Mouse (Mus musculus): ENCODE measurements at regions not wholly inside any gene's neighbourhood (a gene's known extent, or its start where the extent isn't known, plus 50 kb on each side); places are given as distances from the start of the nearest gene placed in this dataset.
"Not testable (repeated sequence)": the region's sequence is repeated elsewhere in the genome, so short reads cannot be mapped to it uniquely, and the experiment has no call there.

- no peak for DNase-seq
Observed at GRCm38 (mm10) chr17:84844950-84845349, 54.4 kb upstream of the Lrpprc start.

GRCm38 (mm10) chr17:84846141-84846540, 55.6 kb upstream of the Lrpprc start:
- no peak for DNase-seq

DNA sequence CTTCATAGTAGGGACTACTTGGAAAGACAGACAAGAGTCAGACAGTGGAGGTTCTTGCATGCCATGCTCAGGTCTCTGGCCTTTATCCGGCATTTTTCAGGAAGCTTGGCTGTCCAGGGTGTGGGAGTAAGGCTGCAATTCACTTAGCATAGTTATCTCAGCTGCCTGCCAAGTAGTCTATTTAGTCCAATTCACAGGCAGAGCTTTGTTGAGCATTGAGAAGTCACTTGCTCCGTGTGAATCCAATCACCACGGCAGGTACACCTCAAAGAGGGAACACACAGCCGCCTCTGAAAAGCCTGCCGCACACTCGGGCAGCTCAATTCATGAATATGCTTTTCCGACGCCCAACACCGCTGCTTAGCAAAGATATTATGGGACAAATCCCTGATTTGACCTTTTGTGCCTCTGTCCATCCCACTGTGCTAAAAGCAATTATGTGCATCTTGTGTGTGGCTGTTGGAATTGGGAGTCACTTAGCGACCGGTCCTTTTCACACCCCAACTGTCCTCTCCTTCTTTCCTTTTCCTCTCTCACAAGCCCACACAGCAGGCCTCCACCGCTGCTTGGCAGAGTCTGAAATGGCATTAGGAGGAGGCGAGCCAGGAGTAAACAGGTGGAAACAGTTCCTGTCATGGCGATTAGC, 57.9 kb upstream of the Lrpprc start:
- peak in 1 of 2 experiments; percentile 12 for DNase-seq

DNA sequence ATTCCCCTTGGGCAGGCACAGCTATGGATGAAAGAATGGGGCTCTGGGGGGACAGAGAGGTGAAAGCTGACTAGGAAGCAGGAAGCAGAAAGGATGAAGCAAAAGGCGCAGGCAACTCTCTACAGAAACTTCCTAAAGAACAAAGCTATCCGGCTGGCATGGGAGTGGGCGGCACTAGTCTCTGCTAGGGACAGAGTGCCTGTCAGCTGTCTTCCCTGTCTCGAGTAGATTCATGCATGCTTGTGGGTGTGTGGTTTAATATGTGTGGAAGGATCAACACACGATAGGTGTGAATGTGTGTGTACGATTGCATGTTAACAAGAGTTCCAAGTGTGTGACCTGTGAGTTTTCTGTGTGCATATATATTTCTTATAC, 58.4 kb upstream of the Lrpprc start:
- no peak for DNase-seq

- DNase-seq, result no peak
Observed at GRCm38 (mm10) chr17:84850464-84850863, 59.9 kb upstream of the Lrpprc start.

DNA sequence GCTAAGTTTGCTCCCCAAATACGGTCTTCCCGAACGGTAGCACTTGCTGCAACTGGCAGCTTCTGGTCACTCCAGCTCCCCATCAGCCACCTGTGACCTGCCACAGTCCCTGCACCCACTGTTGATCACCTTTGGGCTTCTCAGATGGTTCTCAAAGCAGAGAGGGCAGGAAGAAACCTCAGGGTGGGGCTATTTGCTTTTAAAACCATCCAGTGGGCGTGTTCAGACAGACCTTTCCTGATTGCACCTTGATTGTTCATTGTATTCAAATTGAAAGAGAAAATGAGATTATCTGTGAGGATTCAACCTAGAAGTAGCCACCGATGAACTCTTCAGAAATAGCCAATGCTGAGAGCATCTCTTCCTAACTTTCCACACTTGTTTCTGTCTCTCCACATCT, 60.3 kb upstream of the Lrpprc start:
- DNase-seq, result no peak

DNA sequence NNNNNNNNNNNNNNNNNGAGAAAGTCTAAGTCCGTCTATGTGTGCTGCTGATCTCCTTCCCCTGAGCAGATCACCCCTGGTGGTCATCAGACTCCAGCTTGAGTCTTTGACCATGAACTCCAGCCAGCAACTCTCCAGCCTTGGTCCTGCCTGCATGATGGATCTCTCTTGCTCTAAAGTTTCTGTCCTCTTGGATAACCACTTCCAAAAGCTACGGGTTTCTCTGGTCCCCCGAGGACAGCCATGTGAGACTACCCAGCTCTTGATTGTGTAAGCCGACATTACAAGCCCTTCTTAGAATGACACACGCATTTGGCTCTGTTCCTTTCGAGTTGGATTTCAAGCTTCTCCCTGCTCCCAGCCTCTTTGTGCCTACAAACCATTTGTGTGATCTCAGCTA, 66.4 kb upstream of the Lrpprc start:
- no peak for DNase-seq

GRCm38 (mm10) chr17:84858830-84859229, 68.2 kb upstream of the Lrpprc start:
- DNase-seq, result no peak

DNA sequence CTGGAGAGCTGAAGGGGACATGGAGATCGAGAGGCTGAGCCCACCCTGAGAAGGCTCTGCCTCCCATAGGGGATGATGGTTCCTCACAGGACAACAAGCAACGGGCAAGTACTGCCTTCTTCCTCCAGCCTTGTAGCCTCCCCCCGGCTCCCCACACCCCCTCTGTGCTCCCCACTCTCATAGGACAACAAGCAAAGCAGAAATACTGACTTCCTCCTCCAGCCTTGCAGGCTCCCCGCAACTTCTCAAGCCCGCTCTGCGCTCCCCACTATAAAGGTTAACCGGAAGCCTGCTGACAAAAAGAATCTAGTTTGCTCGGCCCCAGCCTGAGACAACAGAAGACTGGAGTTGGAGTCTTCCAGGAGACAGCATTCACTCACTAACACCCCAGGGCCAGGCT, 69.3 kb upstream of the Lrpprc start:
- DNase-seq, result no peak

DNA sequence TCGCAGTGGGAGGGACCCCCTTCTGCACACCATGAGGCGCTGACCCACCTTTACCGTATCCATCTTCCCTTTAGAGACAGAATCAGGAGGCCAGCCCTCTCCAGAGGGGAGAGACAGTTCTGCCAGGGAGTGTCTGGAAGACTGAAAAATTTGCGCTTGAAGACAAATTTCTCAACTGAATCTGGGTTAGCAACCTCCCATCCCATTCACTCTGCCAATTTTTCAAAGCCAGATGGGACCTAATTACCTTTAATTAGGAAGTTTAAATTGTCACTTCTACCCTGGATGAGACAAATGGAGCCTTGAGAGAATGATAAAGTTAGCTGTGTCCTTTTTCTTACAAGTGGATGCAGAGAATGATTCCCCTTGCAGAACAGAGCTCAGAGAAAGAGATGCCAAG, 70.2 kb upstream of the Lrpprc start:
- no peak for DNase-seq

GRCm38 (mm10) chr17:84864231-84864630, 73.6 kb upstream of the Lrpprc start:
- DNase-seq, result not testable (repeated sequence)

- DNase-seq, result peak; percentile 40 to 49
Observed at GRCm38 (mm10) chr17:84865158-84865557, 74.6 kb upstream of the Lrpprc start.

DNA sequence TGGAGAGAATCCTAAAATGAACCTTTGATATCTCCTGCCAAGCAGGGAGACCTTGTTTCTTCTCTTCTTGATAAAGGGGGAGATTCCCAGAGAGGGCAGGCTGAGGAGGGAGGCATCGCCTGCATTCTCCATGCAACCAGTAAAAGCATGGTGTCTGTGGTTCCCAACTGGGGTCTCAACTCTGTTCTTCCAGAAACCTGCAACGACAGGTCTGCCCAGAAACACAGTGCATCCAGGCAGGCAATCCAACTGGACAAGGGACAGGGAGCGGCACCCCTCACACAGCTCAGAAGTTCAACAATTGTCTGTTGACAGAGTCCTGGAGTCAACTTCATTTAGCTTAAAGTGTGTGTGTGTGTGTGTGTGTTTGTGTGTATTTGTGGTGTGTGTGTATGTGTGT, 75.0 kb upstream of the Lrpprc start:
- DNase-seq, result no peak

DNA sequence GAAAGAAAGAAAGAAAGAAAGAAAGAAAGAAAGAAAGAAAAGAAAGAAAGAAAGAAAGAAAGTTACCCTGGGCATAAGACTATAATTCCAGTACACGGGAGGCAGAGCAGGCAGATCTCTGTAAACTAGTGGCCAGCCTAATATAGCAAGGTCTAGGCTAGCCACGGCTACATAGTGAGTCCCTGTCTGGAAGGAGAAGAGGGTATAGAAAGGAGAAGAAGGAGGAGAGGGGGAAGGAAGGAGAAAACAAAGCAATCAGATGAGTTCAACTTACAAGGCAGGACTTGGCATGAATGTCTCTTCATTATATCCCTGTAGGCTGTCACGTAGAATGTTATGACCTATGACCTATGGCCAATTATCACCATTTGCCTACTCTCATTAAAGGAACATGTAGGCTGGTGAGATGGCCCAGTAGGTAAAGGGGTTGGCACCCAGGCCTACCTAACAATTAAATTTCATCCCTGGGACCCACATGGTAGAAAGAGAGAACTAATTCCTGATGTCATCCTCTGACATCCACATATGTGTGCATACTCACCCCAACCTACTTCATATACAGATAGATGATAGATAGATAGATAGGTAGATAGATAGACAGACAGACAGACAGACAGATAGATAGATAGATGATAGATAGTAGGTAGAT, 78.6 kb upstream of the Lrpprc start:
- DNase-seq, result no peak

- peak; percentile 78 to 80 for DNase-seq
Observed at GRCm38 (mm10) chr17:84873554-84873953, 83.0 kb upstream of the Lrpprc start.

DNA sequence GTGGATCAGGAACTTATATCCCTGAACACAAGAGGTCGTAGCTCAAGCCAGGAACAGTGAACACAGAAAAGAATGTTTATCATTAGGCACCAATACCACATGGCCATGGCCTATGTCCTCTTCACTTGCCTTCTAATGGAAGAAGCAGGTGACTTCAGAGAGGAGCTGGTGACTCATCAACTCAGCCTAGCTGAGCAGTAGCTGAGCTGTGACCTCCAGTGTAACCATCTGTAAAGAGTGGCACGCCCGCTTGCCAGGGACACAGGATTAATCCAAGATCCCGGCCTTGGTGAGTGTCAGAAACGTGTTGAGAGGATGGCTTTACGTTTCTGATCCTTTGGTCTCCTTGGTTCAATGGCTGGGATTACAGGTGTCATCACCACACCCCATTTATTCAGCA, 82.0 kb upstream of the Ppm1b start:
- no peak for DNase-seq

DNA sequence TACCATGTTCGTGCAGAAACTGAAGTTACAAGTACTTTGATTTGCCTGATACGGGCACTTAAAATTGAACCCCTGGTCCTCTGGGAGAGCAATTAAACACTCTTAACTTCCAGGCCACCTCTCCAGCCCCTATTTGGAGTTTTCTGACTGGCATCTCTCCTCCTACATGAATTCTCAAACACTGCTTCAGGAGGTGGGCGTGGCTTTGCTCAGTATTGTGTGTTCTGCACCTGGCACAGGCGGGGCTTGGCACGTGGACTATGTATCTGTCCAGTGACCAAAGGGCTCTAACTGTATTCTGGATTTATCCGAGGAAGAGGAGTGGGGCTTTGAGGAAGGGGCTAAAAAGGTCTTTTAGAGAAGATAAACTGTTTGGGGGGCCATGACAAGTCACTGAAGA, 81.5 kb upstream of the Ppm1b start:
- DNase-seq, result no peak

DNA sequence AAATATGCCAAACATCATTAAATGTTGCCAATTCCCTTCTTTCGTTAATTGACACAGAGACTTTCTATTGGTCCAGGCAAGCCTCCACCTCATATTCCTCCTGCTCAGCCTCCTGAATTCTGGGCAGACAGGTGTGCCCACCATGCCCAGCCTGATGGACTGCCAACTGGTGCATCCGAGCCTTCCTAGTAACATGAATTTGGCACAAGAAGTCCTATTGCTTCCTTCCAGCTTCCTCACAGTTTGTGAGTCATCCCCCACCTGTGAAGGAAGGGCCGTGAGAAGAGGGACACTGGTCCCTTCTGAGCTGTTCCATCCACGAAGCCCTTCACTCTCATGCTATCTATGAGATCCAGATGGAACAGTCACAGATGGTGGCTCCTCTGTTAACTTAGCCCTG, 80.5 kb upstream of the Ppm1b start:
- DNase-seq, result peak; percentile 64 to 65

DNA sequence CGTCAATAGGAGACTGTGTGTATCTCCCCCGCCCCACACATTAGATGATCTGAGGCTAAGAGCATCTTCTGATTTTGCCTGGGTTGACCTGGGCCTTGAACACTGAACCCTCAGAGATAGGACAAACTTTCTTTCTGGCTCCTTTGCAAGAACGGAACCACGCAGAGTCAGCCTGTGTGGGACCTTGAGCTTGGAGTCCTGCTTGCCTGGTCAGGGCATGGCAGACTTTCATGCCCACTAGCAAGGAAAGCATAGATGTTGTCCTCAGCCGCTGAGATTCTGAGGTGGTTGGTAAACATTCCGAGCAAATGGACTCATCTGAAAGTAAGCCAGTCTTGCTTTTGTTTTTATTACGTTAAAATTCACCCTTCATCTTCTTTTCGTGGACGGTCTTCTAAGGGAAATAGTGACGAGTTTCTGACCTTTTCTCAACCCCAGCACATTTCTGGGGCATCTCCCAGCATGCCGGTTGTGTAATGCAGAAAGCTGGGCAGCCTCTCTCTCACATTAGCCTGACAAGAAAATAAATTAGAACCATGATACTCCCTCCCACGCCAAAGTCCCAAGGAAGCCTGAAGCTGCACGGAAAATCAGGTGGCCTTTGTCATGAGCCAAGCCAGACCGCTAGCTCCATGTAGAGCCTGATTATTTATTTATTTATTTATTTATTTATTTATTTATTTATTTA, 79.2 kb upstream of the Ppm1b start:
- DNase-seq, result peak; percentile 48 to 62

DNA sequence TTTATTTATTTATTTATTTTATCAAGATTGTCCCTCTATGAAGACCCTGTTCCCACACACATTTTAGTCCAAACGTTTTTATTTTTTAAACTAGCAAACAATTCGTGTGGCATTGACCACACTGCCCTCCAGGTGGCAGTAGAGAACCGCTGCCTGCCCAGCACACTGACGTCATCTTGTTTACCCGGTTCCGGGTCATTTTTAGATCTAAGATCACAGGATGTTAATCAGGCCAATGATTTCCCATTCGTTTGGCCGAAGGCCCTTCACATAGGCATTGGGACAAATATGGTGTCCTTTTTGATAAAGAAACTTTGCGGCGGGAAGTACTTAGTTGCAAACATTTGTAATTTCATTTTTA, 78.7 kb upstream of the Ppm1b start:
- DNase-seq, result peak; percentile 85 to 90

- no peak for DNase-seq
Observed at GRCm38 (mm10) chr17:84878316-84878715, 78.2 kb upstream of the Ppm1b start.

DNA sequence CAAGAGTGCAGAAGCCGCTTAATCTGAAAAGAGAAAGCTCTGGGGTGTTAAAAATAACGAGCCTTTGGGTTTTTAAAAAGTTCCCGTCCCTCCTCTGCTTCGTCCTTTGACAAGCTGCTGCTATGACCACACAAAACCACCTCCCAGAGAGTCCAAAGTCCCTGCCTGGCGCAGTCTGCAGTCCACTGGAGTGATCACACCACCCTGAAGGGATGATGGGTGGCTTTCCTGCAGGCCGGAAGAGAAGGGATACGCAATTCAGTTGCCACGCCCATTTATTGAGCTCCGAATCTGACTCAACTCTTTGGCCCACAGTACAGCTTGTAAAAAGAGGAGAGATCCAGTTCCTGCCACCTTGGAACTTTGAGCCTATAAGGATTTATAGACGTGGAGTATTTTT, 77.4 kb upstream of the Ppm1b start:
- no peak for DNase-seq

GRCm38 (mm10) chr17:84880946-84881345, 75.6 kb upstream of the Ppm1b start:
- no peak for DNase-seq

DNA sequence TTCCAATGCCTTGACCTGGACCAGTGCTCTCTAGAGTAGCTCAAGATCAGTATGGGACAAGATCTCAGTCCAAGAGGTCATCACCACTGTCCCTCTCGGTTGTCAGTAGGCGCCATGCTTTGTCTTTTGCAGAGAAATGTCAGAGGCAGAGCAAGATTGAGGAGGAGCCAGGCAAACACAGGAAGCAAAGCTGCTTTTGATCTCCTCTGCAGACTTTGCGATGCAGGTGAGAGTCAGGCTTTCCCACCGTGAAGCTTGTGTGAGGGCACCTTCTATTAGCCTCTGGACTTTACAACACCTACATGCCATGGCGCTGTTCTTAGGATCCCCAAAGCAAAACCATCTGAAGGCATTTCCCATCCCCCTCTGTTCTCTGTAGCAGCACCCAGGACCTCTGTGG, 68.0 kb upstream of the Ppm1b start:
- no peak for DNase-seq
